In genomic region chr7:51821467-51821866, GRCm38 (mm10) we compare ENCODE assay signal across 20 mouse cellular contexts. TPM values are rescaled to one million over a fixed set of nuclear protein-coding genes. Genes with fewer than 3 reads are reported as not detected.
DNase-seq lines count a peak whose midpoint lies in the region; ATAC-seq and TF ChIP-seq lines count a peak whose summit lies in the region.
"Had no signal": no experiment of that assay in that cellular context is flagged by ENCODE, and none has a peak within 500 bp of the region (broad histone marks: within the 10 kb centered on the region; RNA-seq: fewer than 3 reads in every experiment).

No protein-coding gene starts in this region.

- WGBS in hindbrain, postnatal 0 days = 43% methylated on average over 2 of the region's 2 CpGs
- WGBS in hindbrain, embryonic 13.5 days = 71% methylated on average over 2 of the region's 2 CpGs
- 68% methylated on average over 2 of the region's 2 CpGs for WGBS in neural tube, embryonic 15.5 days

- no peaks in the 10 kb centered on the region for H3K9me3 ChIP-seq in hindbrain, postnatal 0 days (ENCODE audit: low read length)
- no peaks in the 10 kb centered on the region for H3K9me3 ChIP-seq in hindbrain, embryonic 13.5 days
- no peaks in the 10 kb centered on the region for H3K9me3 ChIP-seq in neural tube, embryonic 15.5 days (replicated peaks)
- H3K9me3 ChIP-seq: embryonic facial prominence, embryonic 12.5 days; forebrain, embryonic 12.5 days; G1E; heart, embryonic 13.5 days had no signal

- H3K4me2 ChIP-seq in hindbrain, postnatal 0 days (ENCODE audit: low read depth, low read length) = no peak overlapping the region
- no peak overlapping the region for H3K4me2 ChIP-seq in hindbrain, embryonic 13.5 days
- no peak overlapping the region for H3K4me2 ChIP-seq in neural tube, embryonic 15.5 days
- H3K4me2 ChIP-seq: embryonic facial prominence, embryonic 12.5 days; forebrain, embryonic 12.5 days; heart, embryonic 13.5 days had no signal

- no peak for ATAC-seq in hindbrain, postnatal 0 days
- ATAC-seq in hindbrain, embryonic 13.5 days (ENCODE audit: low FRiP score) = no peak
- no peak for ATAC-seq in neural tube, embryonic 15.5 days (ENCODE audit: low FRiP score)
- ATAC-seq: CD4-positive, CD25-positive, alpha-beta regulatory T cell, adult 4 months; intestine, embryonic 16.5 days had no signal

- H3K9ac ChIP-seq in hindbrain, postnatal 0 days (replicated peaks; ENCODE audit: low read length) = no peak overlapping the region
- H3K9ac ChIP-seq in hindbrain, embryonic 13.5 days = no peak overlapping the region
- no peak overlapping the region for H3K9ac ChIP-seq in neural tube, embryonic 15.5 days (replicated peaks)
- H3K9ac ChIP-seq: embryonic facial prominence, embryonic 12.5 days; forebrain, embryonic 12.5 days; heart, embryonic 13.5 days had no signal

- DNase-seq in cerebellum, postnatal 25 days = peak; percentile 29 to 47
- DNase-seq in cerebellum, postnatal 36 days = no peak
- peak; percentile 56 for DNase-seq in hindbrain, postnatal 0 days (ENCODE audit: low spot score)
- no peak for DNase-seq in neural tube, embryonic 10.5 days (ENCODE audit: extremely low spot score, low spot score)
- no peak for DNase-seq in urinary bladder, adult 2 months (ENCODE audit: low spot score)
- DNase-seq: adrenal gland, adult 8-10 months; adrenal gland, postnatal 36 days; cerebellum, adult 18-20 months; gastrocnemius, postnatal 36 days; heart, adult 11 months; heart, postnatal 36 days; kidney, adult 8-10 months had no signal

- H3K36me3 ChIP-seq in hindbrain, postnatal 0 days (ENCODE audit: insufficient read depth, low read length) = no peaks in the 10 kb centered on the region
- no peaks in the 10 kb centered on the region for H3K36me3 ChIP-seq in hindbrain, embryonic 13.5 days
- no peaks in the 10 kb centered on the region for H3K36me3 ChIP-seq in neural tube, embryonic 15.5 days
- H3K36me3 ChIP-seq: embryonic facial prominence, embryonic 12.5 days; forebrain, embryonic 12.5 days; G1E; heart, embryonic 13.5 days had no signal

- no peak for TF ChIP-seq CTCF in hindbrain, postnatal 0 days (IDR thresholded peaks at IDR 0.05; ENCODE audit: low read depth)

- peaks cover 3% of the 10 kb centered on the region; the same call in 1 of the 2 replicates for H3K4me1 ChIP-seq in hindbrain, postnatal 0 days (ENCODE audit: insufficient read depth, low read length)
- peaks cover 7% of the 10 kb centered on the region; the same call in 1 of the 2 replicates for H3K4me1 ChIP-seq in hindbrain, embryonic 13.5 days (replicated peaks)
- no peaks in the 10 kb centered on the region for H3K4me1 ChIP-seq in neural tube, embryonic 15.5 days
- H3K4me1 ChIP-seq: embryonic facial prominence, embryonic 12.5 days; forebrain, embryonic 12.5 days; heart, embryonic 13.5 days had no signal

- no peak overlapping the region for H3K27ac ChIP-seq in hindbrain, postnatal 0 days
- H3K27ac ChIP-seq in hindbrain, embryonic 13.5 days = no peak overlapping the region
- peak overlapping the region; percentile 11; the same call in 1 of the 2 replicates for H3K27ac ChIP-seq in neural tube, embryonic 15.5 days (replicated peaks)
- H3K27ac ChIP-seq: embryonic facial prominence, embryonic 12.5 days; forebrain, embryonic 12.5 days; heart, embryonic 13.5 days had no signal

- H3K27me3 ChIP-seq in hindbrain, postnatal 0 days (ENCODE audit: insufficient read depth, low read length) = no peaks in the 10 kb centered on the region
- H3K27me3 ChIP-seq in hindbrain, embryonic 13.5 days = no peaks in the 10 kb centered on the region
- H3K27me3 ChIP-seq in neural tube, embryonic 15.5 days (replicated peaks) = no peaks in the 10 kb centered on the region
- H3K27me3 ChIP-seq: embryonic facial prominence, embryonic 12.5 days; forebrain, embryonic 12.5 days; heart, embryonic 13.5 days had no signal

- H3K4me3 ChIP-seq in hindbrain, postnatal 0 days (ENCODE audit: low read length) = no peak overlapping the region
- H3K4me3 ChIP-seq in hindbrain, embryonic 13.5 days = no peak overlapping the region
- no peak overlapping the region for H3K4me3 ChIP-seq in neural tube, embryonic 15.5 days (replicated peaks)
- H3K4me3 ChIP-seq: embryonic facial prominence, embryonic 12.5 days; forebrain, embryonic 12.5 days; heart, embryonic 13.5 days had no signal

RNA-seq across cellular contexts. Expression of gene Gas2, which starts 40.3 kb away (rescaled TPM):
- 11.9 and 27.4 TPM in 2 replicates for total RNA-seq in hindbrain, postnatal 0 days (2014; rRNA removed)
- 13.4 and 13.9 TPM in 2 replicates for polyA plus RNA-seq in hindbrain, postnatal 0 days (2015; fragmentation: Nextera tagmentation; extraction: Ambion mirVana)
- 13.0 and 16.6 TPM in 2 replicates for polyA plus RNA-seq in hindbrain, embryonic 13.5 days (2015; fragmentation: Nextera tagmentation; extraction: Ambion mirVana)
- 18.9 and 20.1 TPM in 2 replicates for polyA plus RNA-seq in neural tube, embryonic 15.5 days (2015; fragmentation: Nextera tagmentation; extraction: Ambion mirVana)
- 2.3 and 2.8 TPM in 2 replicates for polyA plus RNA-seq in urinary bladder, adult 2 months (2012; rRNA removed)

RNA-seq across cellular contexts. Expression of gene Fancf, which starts 40.6 kb away (rescaled TPM):
- 12.8 and 22.6 TPM in 2 replicates for total RNA-seq in hindbrain, postnatal 0 days (2014; rRNA removed)
- 7.1 and 7.9 TPM in 2 replicates for polyA plus RNA-seq in hindbrain, postnatal 0 days (2015; fragmentation: Nextera tagmentation; extraction: Ambion mirVana)
- polyA plus RNA-seq in hindbrain, embryonic 13.5 days (2015; fragmentation: Nextera tagmentation; extraction: Ambion mirVana) = 6.4 and 7.5 TPM in 2 replicates
- 8.4 and 10.1 TPM in 2 replicates for polyA plus RNA-seq in neural tube, embryonic 15.5 days (2015; fragmentation: Nextera tagmentation; extraction: Ambion mirVana)
- polyA plus RNA-seq in urinary bladder, adult 2 months (2012; rRNA removed) = 4.1 and 5.8 TPM in 2 replicates

Comparison
In these comparisons a context has a peak if more than half of its experiments do, and no peak if none do; other contexts are left out.
1. DNase-seq: peak in cerebellum, postnatal 25 days (2 of 2) and hindbrain, postnatal 0 days (single experiment); none in cerebellum, postnatal 36 days (0 of 2), neural tube, embryonic 10.5 days (single experiment) and urinary bladder, adult 2 months (single experiment).